Mouse (Mus musculus): ENCODE results near the gene Tgm2.

DNA sequence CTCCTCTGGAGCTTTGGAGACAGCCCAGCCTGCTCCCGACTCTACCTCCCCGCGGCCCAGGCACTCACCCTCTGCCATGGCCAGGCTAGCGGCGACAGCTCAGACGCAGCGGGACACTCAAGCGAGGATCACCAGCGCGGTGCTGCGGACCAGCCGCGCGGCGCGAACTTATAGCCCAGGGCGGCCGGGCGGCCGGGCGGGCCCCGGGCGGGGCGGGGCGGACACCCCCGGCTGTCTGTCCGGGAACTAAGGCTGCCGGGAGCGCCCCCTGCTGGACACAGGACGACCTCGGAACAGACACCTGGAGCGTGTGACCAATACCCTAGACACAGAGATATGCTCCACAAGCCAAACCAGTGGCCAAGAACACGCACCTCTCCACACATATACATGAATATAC is at the start of gene Tgm2:
- TF ChIP-seq POLR2A (IDR thresholded peaks at IDR 0.05; ENCODE audit: insufficient read depth, low read depth, low read length) (no peak), CTCF (IDR thresholded peaks at IDR 0.05; ENCODE audit: insufficient read depth, low read depth, low read length) (peak; percentile 66; the same call in 1 of the 2 replicates)

Data from olfactory bulb, adult 2 months (tissue).